In genomic region chr17:73995907-73996645, GRCm38 (mm10) we compare ENCODE assay signal across 15 mouse cellular contexts. TPM values are rescaled to one million over a fixed set of nuclear protein-coding genes. Genes with fewer than 3 reads are reported as not detected.
"Had no signal": no experiment of that assay in that cellular context is flagged by ENCODE, and none has a peak within 500 bp of the region (broad histone marks: within the 10 kb centered on the region; RNA-seq: fewer than 3 reads in every experiment).

No protein-coding gene starts in this region.

- DNase-seq: kidney, postnatal 10 days; lung, adult 18-20 months; right cerebral cortex, postnatal 14 days; thymus, postnatal 4 days had no signal

- H3K27me3 ChIP-seq: limb, embryonic 15.5 days; midbrain, embryonic 12.5 days had no signal

- H3K36me3 ChIP-seq: limb, embryonic 15.5 days; midbrain, embryonic 12.5 days had no signal

- H3K9me3 ChIP-seq: limb, embryonic 15.5 days; midbrain, embryonic 12.5 days had no signal

- H3K4me3 ChIP-seq: left cerebral cortex, adult 2 months; limb, embryonic 15.5 days; midbrain, embryonic 12.5 days had no signal

- H3K27ac ChIP-seq: left cerebral cortex, adult 2 months; limb, embryonic 15.5 days; liver, embryonic 14.5 days; midbrain, embryonic 12.5 days; stomach, postnatal 0 days had no signal

- H3K9ac ChIP-seq: limb, embryonic 15.5 days; liver, embryonic 14.5 days; midbrain, embryonic 12.5 days had no signal

- H3K4me1 ChIP-seq: limb, embryonic 15.5 days; midbrain, embryonic 12.5 days had no signal

- H3K4me2 ChIP-seq: limb, embryonic 15.5 days; midbrain, embryonic 12.5 days had no signal

RNA-seq across cellular contexts. Expression of gene Srd5a2, which starts 51.6 kb away (rescaled TPM):
- total RNA-seq: layer of hippocampus, postnatal 14 days; left cerebral cortex, adult 2 months; left cerebral cortex, postnatal 14 days; megakaryocyte-erythroid progenitor cell, adult 5-6 weeks; midbrain, postnatal 0 days had no signal
- polyA plus RNA-seq: large intestine, adult 2 months; lung, embryonic 16.5 days; midbrain, embryonic 12.5 days; midbrain, postnatal 0 days; stomach, postnatal 0 days had no signal
